25 mouse cellular contexts compared by ENCODE assay signal in the genomic region with DNA sequence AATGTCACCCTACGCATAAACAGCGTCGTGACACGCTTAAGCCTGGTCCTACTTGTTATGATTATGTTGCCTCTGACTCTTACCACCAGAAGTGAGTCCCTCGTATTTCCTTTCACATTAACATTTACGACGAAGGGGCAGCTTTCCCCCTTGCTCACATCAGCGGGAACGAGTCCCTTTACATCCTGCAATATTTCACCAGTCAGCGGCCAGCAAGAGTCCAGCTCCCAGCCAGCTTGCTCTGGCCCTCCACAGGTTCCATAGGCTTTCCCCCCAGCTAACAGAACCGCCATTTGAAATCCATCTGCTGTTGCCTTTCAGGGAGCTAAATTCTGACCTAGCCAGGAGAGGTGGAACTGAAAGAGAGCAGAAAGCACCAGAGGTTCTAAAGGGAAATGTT.
DNase-seq lines count a peak whose midpoint lies in the region; ATAC-seq and TF ChIP-seq lines count a peak whose summit lies in the region.
"Had no signal": no experiment of that assay in that cellular context is flagged by ENCODE, and none has a peak within 500 bp of the region (broad histone marks: within the 10 kb centered on the region; RNA-seq: fewer than 3 reads in every experiment).

No protein-coding gene starts in this region.

- no peak overlapping the region; the same call in 1 of the 2 replicates for H3K9ac ChIP-seq in hindbrain, embryonic 12.5 days
- H3K9ac ChIP-seq in hindbrain, embryonic 11.5 days (ENCODE audit: low read depth, low read length), result no peak overlapping the region
- H3K9ac ChIP-seq in kidney, postnatal 0 days (ENCODE audit: low read depth, low read length), result no peak overlapping the region
- H3K9ac ChIP-seq in limb, embryonic 13.5 days, result no peak overlapping the region
- H3K9ac ChIP-seq: heart, embryonic 15.5 days; hindbrain, embryonic 15.5 days; liver, embryonic 13.5 days had no signal

- ATAC-seq in hindbrain, embryonic 12.5 days (ENCODE audit: low FRiP score), result no peak
- ATAC-seq in hindbrain, embryonic 11.5 days (ENCODE audit: low FRiP score), result no peak
- no peak for ATAC-seq in kidney, postnatal 0 days (replicated peaks; ENCODE audit: low FRiP score, low read depth)
- ATAC-seq in limb, embryonic 13.5 days (ENCODE audit: low FRiP score, low read depth), result no peak
- ATAC-seq: CD4-positive, CD25-positive, alpha-beta regulatory T cell, adult 4 months; forebrain, embryonic 16.5 days; midbrain, embryonic 16.5 days had no signal

- H3K4me3 ChIP-seq in hindbrain, embryonic 12.5 days, result no peak overlapping the region
- no peak overlapping the region for H3K4me3 ChIP-seq in hindbrain, embryonic 11.5 days (ENCODE audit: low read depth, low read length)
- H3K4me3 ChIP-seq in kidney, postnatal 0 days (replicated peaks; ENCODE audit: low read depth, low read length), result no peak overlapping the region
- no peak overlapping the region for H3K4me3 ChIP-seq in limb, embryonic 13.5 days
- H3K4me3 ChIP-seq: forebrain, embryonic 10.5 days; heart, embryonic 15.5 days; hindbrain, embryonic 15.5 days; liver, embryonic 13.5 days; megakaryocyte, embryonic 14.5 days; myocyte had no signal

- DNase-seq in hindbrain, embryonic 11.5 days (ENCODE audit: low spot score), result no peak
- DNase-seq in kidney, postnatal 0 days (ENCODE audit: low spot score), result peak; percentile 36
- DNase-seq in kidney, postnatal 10 days, result no peak
- DNase-seq in forelimb bud, embryonic 11.5 days (ENCODE audit: low read depth, low spot score), result peak; percentile 20
- DNase-seq in layer of hippocampus, adult 11-12 months (ENCODE audit: low spot score), result no peak
- DNase-seq: cerebellum, adult 11 months; cerebellum, adult 9-11 months; gastrocnemius, postnatal 36 days; heart, postnatal 36 days; kidney, adult 18-20 months; liver, embryonic 13.5 days; lung, adult 2 months; lung, postnatal 36 days; right cerebral cortex, postnatal 25 days; spleen, adult 18-20 months had no signal

- H3K27ac ChIP-seq in hindbrain, embryonic 12.5 days, result peak overlapping the region; percentile 35; the same call in 1 of the 2 replicates
- no peak overlapping the region for H3K27ac ChIP-seq in hindbrain, embryonic 11.5 days (ENCODE audit: low read depth, low read length)
- H3K27ac ChIP-seq in kidney, postnatal 0 days, result no peak overlapping the region
- no peak overlapping the region for H3K27ac ChIP-seq in limb, embryonic 13.5 days
- H3K27ac ChIP-seq: forebrain, embryonic 10.5 days; heart, embryonic 15.5 days; hindbrain, embryonic 15.5 days; liver, embryonic 13.5 days had no signal

- 0 out of 2 replicates have a peak, but pooled peaks cover 3% of the 10 kb centered on the region for H3K4me1 ChIP-seq in hindbrain, embryonic 12.5 days
- H3K4me1 ChIP-seq in hindbrain, embryonic 11.5 days (replicated peaks; ENCODE audit: control insufficient read depth, insufficient read depth, low read length), result no peaks in the 10 kb centered on the region
- peaks cover 4% of the 10 kb centered on the region; the same call in 1 of the 2 replicates for H3K4me1 ChIP-seq in kidney, postnatal 0 days (replicated peaks; ENCODE audit: insufficient read depth, low read length)
- peaks cover 14% of the 10 kb centered on the region for H3K4me1 ChIP-seq in limb, embryonic 13.5 days
- H3K4me1 ChIP-seq: heart, embryonic 15.5 days; liver, embryonic 13.5 days; megakaryocyte, embryonic 14.5 days had no signal

- no peak overlapping the region for H3K4me2 ChIP-seq in hindbrain, embryonic 12.5 days (replicated peaks)
- H3K4me2 ChIP-seq in hindbrain, embryonic 11.5 days (replicated peaks; ENCODE audit: low read depth, low read length), result no peak overlapping the region
- H3K4me2 ChIP-seq in kidney, postnatal 0 days (ENCODE audit: low read length), result peak overlapping the region; percentile 27; the same call in 1 of the 2 replicates
- H3K4me2 ChIP-seq in limb, embryonic 13.5 days (replicated peaks), result peak overlapping the region; percentile 30
- H3K4me2 ChIP-seq: heart, embryonic 15.5 days; hindbrain, embryonic 15.5 days; liver, embryonic 13.5 days had no signal

- H3K27me3 ChIP-seq in hindbrain, embryonic 12.5 days, result no peaks in the 10 kb centered on the region
- H3K27me3 ChIP-seq in hindbrain, embryonic 11.5 days (ENCODE audit: control insufficient read depth, insufficient read depth, low read length), result no peaks in the 10 kb centered on the region
- H3K27me3 ChIP-seq in kidney, postnatal 0 days (ENCODE audit: insufficient read depth, low read length), result no peaks in the 10 kb centered on the region
- H3K27me3 ChIP-seq in limb, embryonic 13.5 days, result no peaks in the 10 kb centered on the region
- H3K27me3 ChIP-seq: heart, embryonic 15.5 days; hindbrain, embryonic 15.5 days; liver, embryonic 13.5 days; megakaryocyte, embryonic 14.5 days had no signal

- no peaks in the 10 kb centered on the region for H3K36me3 ChIP-seq in hindbrain, embryonic 12.5 days
- no peaks in the 10 kb centered on the region for H3K36me3 ChIP-seq in hindbrain, embryonic 11.5 days (ENCODE audit: control insufficient read depth, insufficient read depth, low read length)
- no peaks in the 10 kb centered on the region for H3K36me3 ChIP-seq in kidney, postnatal 0 days (ENCODE audit: insufficient read depth, low read length)
- no peaks in the 10 kb centered on the region for H3K36me3 ChIP-seq in limb, embryonic 13.5 days
- H3K36me3 ChIP-seq: forebrain, embryonic 10.5 days; heart, embryonic 15.5 days; hindbrain, embryonic 15.5 days; liver, embryonic 13.5 days had no signal

- H3K9me3 ChIP-seq in hindbrain, embryonic 12.5 days (replicated peaks), result no peaks in the 10 kb centered on the region
- no peaks in the 10 kb centered on the region for H3K9me3 ChIP-seq in hindbrain, embryonic 11.5 days (ENCODE audit: control insufficient read depth, low read length)
- H3K9me3 ChIP-seq in kidney, postnatal 0 days (replicated peaks; ENCODE audit: low read length), result no peaks in the 10 kb centered on the region
- no peaks in the 10 kb centered on the region for H3K9me3 ChIP-seq in limb, embryonic 13.5 days
- H3K9me3 ChIP-seq: forebrain, embryonic 10.5 days; heart, embryonic 15.5 days; hindbrain, embryonic 15.5 days; liver, embryonic 13.5 days had no signal

- 87% methylated on average over 11 of the region's 11 CpGs for WGBS in hindbrain, embryonic 12.5 days
- 88% methylated on average over 11 of the region's 11 CpGs for WGBS in hindbrain, embryonic 11.5 days
- WGBS in kidney, postnatal 0 days, result 19% methylated on average over 11 of the region's 11 CpGs
- 21% methylated on average over 11 of the region's 11 CpGs for WGBS in limb, embryonic 13.5 days

- no peak for TF ChIP-seq CTCF in kidney, postnatal 0 days (IDR thresholded peaks at IDR 0.05; ENCODE audit: low read depth)

Comparison
In these comparisons a context has a peak if more than half of its experiments do, and no peak if none do; other contexts are left out.
1. DNase-seq: peak in kidney, postnatal 0 days (single experiment) and forelimb bud, embryonic 11.5 days (single experiment); none in hindbrain, embryonic 11.5 days (single experiment), kidney, postnatal 10 days (single experiment) and layer of hippocampus, adult 11-12 months (single experiment).
2. H3K4me2 ChIP-seq: peak in kidney, postnatal 0 days (single experiment) and limb, embryonic 13.5 days (single experiment); none in hindbrain, embryonic 12.5 days (single experiment) and hindbrain, embryonic 11.5 days (single experiment).